Mouse (Mus musculus): Measurements from ENCODE around the gene Eif3a. TPM values are rescaled to one million over a fixed set of nuclear protein-coding genes. Genes with fewer than 3 reads are reported as not detected.

Eif3a gene
- polyA plus RNA-seq (2014; fragmentation: Nextera tagmentation; extraction: Ambion mirVana) = 199 and 208 TPM in 2 replicates

DNA sequence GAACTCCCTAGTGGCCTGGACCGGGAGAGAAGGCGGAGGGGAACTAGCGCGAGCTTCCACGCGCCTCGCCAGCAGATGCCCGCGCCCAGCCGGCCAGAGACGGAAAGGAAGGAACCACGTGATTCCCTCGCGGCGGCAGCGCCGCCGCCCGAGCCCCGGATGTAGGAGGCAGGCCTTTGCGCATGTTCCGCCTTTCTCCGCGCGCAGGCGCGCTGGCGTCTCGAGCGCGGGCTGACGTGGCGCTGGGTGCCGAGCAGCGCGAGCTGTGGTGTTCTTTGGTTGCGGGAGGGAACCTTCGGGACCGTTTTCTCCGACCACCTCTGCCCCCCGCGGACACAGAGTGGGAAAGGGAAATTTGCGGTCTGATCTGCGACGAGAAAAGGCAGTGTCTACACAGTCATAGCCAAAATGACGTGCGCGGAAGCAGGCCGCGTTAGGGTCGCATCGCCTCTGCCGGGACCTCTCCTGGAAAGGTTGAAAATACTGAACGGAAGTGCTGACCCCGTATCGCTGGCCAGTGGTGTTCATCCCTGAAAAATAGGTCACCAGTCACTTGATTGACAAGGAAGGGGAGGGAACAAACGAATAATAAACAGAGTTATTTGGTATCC is at the start of gene Eif3a:
TSS of gene Eif3a (minus strand) at position 108 of the 611 bp plus-strand sequence.
- DNase-seq (ENCODE audit: low spot score) = peak; percentile 93
- Histone ChIP-seq H3K27me3 (replicated peaks; ENCODE audit: control insufficient read depth, insufficient read depth, low read length) (no peaks in the 10 kb centered on the region), H3K36me3 (ENCODE audit: control insufficient read depth, insufficient read depth, low read length) (no peaks in the 10 kb centered on the region), H3K4me2 (peak within 1 kb of the TSS; percentile 85), H3K9ac (ENCODE audit: low read depth, low read length) (peak within 1 kb of the TSS; percentile 100), H3K9me3 (ENCODE audit: control insufficient read depth, low read length) (no peaks in the 10 kb centered on the region), H3K4me3 (ENCODE audit: low read depth, low read length) (peak within 1 kb of the TSS; percentile 100), H3K27ac (ENCODE audit: low read depth, low read length) (peak within 1 kb of the TSS; percentile 99), H3K4me1 (replicated peaks; ENCODE audit: control insufficient read depth, insufficient read depth, low read length) (peaks cover 20% of the 10 kb centered on the region)
- ATAC-seq (replicated peaks; ENCODE audit: low FRiP score) = peak; percentile 90
- WGBS = under 1% methylated on average over 57 of the region's 57 CpGs

DNA sequence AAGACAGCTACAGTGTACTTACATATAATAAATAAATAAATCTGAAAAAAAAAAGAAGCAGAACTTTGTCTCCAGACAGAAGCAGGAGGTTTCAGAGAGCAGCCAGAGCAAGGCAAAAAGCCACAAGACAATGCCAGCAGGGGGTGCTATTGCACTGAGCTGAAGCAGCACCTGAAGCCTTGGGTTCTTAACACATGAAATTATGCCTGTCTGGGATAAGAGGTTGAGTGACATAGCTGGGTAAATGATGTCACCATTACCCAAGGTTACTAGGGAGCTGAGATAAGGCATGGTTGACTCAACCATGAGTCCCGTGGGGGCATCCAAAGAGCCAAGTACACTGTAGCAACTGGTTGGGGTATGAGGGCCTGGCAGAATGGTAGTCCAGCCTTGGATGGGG is 47.3 kb upstream of the Eif3a start:
- no peak overlapping the region for H3K4me2 ChIP-seq
- DNase-seq (ENCODE audit: low spot score) (peak; percentile 51), ATAC-seq (replicated peaks; ENCODE audit: low FRiP score) (peak; percentile 72)
- peaks cover 32% of the 10 kb centered on the region for H3K36me3 ChIP-seq (ENCODE audit: control insufficient read depth, insufficient read depth, low read length)
- 57% methylated on average over 1 of the region's 1 CpGs for WGBS
- H3K9me3 ChIP-seq (ENCODE audit: control insufficient read depth, low read length) = no peaks in the 10 kb centered on the region
- no peaks in the 10 kb centered on the region for H3K27me3 ChIP-seq (replicated peaks; ENCODE audit: control insufficient read depth, insufficient read depth, low read length)
- H3K4me1 ChIP-seq (replicated peaks; ENCODE audit: control insufficient read depth, insufficient read depth, low read length) = no peaks in the 10 kb centered on the region; the same call in 1 of the 2 replicates
- H3K9ac ChIP-seq (ENCODE audit: low read depth, low read length) = no peak overlapping the region
- no peak overlapping the region for H3K27ac ChIP-seq (ENCODE audit: low read depth, low read length)
- H3K4me3 ChIP-seq (ENCODE audit: low read depth, low read length) = no peak overlapping the region

DNA sequence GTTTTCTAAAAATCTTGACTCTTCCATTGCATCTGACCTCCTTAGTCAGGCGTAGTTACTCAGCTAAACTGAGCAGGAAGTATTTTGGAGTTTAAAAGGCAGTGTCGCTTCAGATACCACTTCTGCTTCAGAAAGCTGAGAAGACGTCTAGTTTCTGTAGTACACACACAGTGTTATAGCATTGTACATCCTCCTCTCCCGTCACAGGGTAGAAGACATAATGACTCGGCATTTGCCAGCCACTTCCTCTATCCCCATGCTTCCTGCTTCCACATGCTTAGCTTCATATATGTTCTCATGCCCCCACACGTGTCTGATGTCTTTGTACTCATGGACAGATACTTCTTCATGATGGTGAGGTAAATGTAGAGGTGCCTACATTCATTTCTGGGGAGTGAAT is 28.2 kb upstream of the Eif3a start:
- peaks cover 17% of the 10 kb centered on the region; the same call in 1 of the 2 replicates for H3K36me3 ChIP-seq (ENCODE audit: control insufficient read depth, insufficient read depth, low read length)
- no peak overlapping the region for H3K4me2 ChIP-seq
- no peaks in the 10 kb centered on the region for H3K9me3 ChIP-seq (ENCODE audit: control insufficient read depth, low read length)
- no peak overlapping the region for H3K27ac ChIP-seq (ENCODE audit: low read depth, low read length)
- no peak for ATAC-seq (replicated peaks; ENCODE audit: low FRiP score)
- H3K4me3 ChIP-seq (ENCODE audit: low read depth, low read length) = no peak overlapping the region
- WGBS = 71% methylated on average over 6 of the region's 6 CpGs
- no peak for DNase-seq (ENCODE audit: low spot score)
- no peaks in the 10 kb centered on the region for H3K4me1 ChIP-seq (replicated peaks; ENCODE audit: control insufficient read depth, insufficient read depth, low read length)
- no peak overlapping the region for H3K9ac ChIP-seq (ENCODE audit: low read depth, low read length)
- no peaks in the 10 kb centered on the region for H3K27me3 ChIP-seq (replicated peaks; ENCODE audit: control insufficient read depth, insufficient read depth, low read length)

DNA sequence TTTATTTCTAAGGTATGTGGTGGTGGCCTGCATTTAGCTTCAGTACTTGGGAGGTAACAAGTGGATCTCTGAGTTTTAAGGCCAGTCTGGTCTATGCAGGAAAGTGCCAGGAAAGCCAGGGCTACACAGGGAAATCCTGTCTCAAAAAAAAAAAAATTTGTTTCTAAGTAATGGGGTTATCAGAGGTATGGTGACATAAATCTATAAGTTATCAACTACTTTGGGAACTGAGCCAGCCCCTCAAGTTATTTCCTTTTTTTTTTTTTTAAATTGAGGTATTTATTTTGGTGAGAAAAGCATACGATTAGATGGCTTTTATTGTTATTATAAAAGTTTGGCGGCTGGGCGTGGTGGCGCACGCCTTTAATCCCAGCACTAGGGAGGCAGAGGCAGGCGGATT is 22.7 kb upstream of the Eif3a start:
- Histone ChIP-seq H3K4me1 (replicated peaks; ENCODE audit: control insufficient read depth, insufficient read depth, low read length) (peaks cover 19% of the 10 kb centered on the region), H3K27me3 (replicated peaks; ENCODE audit: control insufficient read depth, insufficient read depth, low read length) (no peaks in the 10 kb centered on the region), H3K4me2 (no peak overlapping the region; the same call in 1 of the 2 replicates), H3K9me3 (ENCODE audit: control insufficient read depth, low read length) (no peaks in the 10 kb centered on the region), H3K27ac (ENCODE audit: low read depth, low read length) (no peak overlapping the region), H3K4me3 (ENCODE audit: low read depth, low read length) (no peak overlapping the region; the same call in 1 of the 2 replicates), H3K36me3 (ENCODE audit: control insufficient read depth, insufficient read depth, low read length) (peaks cover 5% of the 10 kb centered on the region; the same call in 1 of the 2 replicates), H3K9ac (ENCODE audit: low read depth, low read length) (no peak overlapping the region)
- DNase-seq (ENCODE audit: low spot score) = no peak
- no peak for ATAC-seq (replicated peaks; ENCODE audit: low FRiP score)
- 95% methylated on average over 6 of the region's 6 CpGs for WGBS

DNA sequence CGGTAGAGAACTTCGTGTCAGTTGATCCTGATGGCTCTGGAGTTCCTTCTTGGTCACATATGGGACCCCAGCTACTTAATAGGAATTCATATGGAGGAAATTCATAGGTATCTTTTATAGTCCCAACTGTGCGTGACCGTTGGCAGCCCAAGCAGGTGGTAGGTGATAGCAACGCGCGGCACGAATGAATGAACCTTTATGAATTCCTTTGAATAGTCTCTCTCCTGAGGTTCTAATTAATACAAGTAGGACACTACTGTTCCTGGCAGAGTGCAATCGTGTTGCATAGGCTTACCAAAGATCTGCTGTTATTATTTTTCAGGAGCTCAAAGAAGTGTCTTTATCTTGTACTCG is 21.6 kb upstream of the Eif3a start:
- Histone ChIP-seq H3K27ac (ENCODE audit: low read depth, low read length) (peak overlapping the region; percentile 74), H3K9me3 (ENCODE audit: control insufficient read depth, low read length) (no peaks in the 10 kb centered on the region), H3K4me1 (replicated peaks; ENCODE audit: control insufficient read depth, insufficient read depth, low read length) (peaks cover 19% of the 10 kb centered on the region), H3K36me3 (ENCODE audit: control insufficient read depth, insufficient read depth, low read length) (peaks cover 5% of the 10 kb centered on the region; the same call in 1 of the 2 replicates), H3K27me3 (replicated peaks; ENCODE audit: control insufficient read depth, insufficient read depth, low read length) (no peaks in the 10 kb centered on the region), H3K4me3 (ENCODE audit: low read depth, low read length) (peak overlapping the region; percentile 78), H3K4me2 (peak overlapping the region; percentile 87), H3K9ac (ENCODE audit: low read depth, low read length) (peak overlapping the region; percentile 79)
- peak; percentile 24 for ATAC-seq (replicated peaks; ENCODE audit: low FRiP score)
- WGBS = 14% methylated on average over 10 of the region's 10 CpGs
- no peak for DNase-seq (ENCODE audit: low spot score)

DNA sequence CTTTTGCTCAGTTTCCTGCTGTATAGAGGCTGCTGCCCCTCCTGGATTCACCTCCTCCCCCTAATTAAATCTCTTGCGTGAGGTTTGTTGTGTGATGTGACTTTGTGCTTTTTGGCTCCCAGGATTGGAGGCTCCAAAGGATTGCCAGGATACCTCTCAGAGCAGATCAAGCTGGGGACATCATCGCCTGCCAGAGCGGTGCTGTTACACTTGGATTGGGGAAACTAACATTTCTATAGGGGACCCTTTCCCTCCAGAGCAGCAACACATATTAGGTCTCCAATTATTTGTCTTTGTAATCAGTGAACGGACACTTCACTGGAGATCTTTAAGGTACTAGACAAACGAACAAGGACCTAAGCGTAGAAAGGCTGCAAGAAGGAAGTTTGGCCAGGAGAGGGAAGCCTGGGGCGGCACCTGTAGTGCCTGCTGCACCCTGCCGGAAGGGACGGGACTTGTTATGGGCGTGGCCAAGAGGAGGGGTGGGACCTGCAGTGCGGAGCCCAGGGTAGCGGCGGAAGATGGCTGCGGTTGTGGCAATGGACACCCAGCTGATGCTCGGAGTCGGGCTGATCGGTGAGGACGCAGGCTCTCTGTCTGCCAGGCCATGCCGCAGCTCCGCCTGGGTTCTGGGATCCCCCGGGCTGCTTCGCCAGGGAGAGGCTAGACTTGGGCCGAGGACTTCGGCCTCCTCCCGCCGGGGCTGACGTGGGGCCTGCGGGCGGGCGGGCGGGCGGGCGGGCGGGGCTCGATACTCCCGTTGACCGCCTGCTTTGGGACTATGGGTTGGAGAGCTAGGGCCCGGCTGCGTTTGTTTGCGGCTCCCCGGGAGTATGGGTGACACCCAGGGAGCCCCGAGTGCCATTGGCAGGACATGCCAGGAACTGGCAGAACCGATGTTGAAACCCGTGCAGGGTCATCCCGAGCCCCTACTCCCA is 20.9 kb upstream of the Eif3a start, which contains the start of gene Fam45a:
TSS of gene Fam45a (plus strand) at position 488 of the 938 bp plus-strand sequence.
- Histone ChIP-seq H3K9me3 (ENCODE audit: control insufficient read depth, low read length) (no peaks in the 10 kb centered on the region), H3K27me3 (replicated peaks; ENCODE audit: control insufficient read depth, insufficient read depth, low read length) (no peaks in the 10 kb centered on the region), H3K27ac (ENCODE audit: low read depth, low read length) (peak within 1 kb of the TSS; percentile 74), H3K36me3 (ENCODE audit: control insufficient read depth, insufficient read depth, low read length) (0 out of 2 replicates have a peak, but pooled peaks cover 2% of the 10 kb centered on the region), H3K9ac (ENCODE audit: low read depth, low read length) (peak within 1 kb of the TSS; percentile 79), H3K4me3 (ENCODE audit: low read depth, low read length) (peak within 1 kb of the TSS; percentile 78), H3K4me1 (replicated peaks; ENCODE audit: control insufficient read depth, insufficient read depth, low read length) (peaks cover 19% of the 10 kb centered on the region), H3K4me2 (peak within 1 kb of the TSS; percentile 87)
- WGBS = 2% methylated on average over 45 of the region's 45 CpGs
- DNase-seq (ENCODE audit: low spot score) = peak; percentile 93
- peak; percentile 100 for ATAC-seq (replicated peaks; ENCODE audit: low FRiP score)

DNA sequence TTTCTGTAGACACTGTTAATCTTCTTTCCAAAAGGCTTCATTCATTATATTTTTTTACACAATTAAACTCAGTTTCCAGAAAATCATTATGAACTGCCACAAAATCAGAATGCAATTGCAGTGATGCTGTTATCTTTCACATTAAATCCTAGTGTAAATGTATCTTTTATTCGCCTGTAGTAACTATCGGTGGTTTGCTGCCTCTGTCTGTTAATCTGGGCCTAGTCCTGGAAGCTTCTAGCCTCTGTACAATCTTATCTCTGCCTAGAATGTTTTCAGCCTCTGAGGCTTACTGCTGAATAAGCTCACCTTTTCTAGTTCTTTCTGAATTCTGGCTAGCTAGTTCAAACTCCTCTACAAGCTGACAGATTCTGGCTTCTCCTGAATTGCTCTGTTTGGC is 19.5 kb upstream of the Eif3a start:
- H3K27ac ChIP-seq (ENCODE audit: low read depth, low read length) = no peak overlapping the region
- 48% methylated on average over 2 of the region's 2 CpGs for WGBS
- no peaks in the 10 kb centered on the region for H3K36me3 ChIP-seq (ENCODE audit: control insufficient read depth, insufficient read depth, low read length)
- no peaks in the 10 kb centered on the region for H3K9me3 ChIP-seq (ENCODE audit: control insufficient read depth, low read length)
- H3K27me3 ChIP-seq (replicated peaks; ENCODE audit: control insufficient read depth, insufficient read depth, low read length) = no peaks in the 10 kb centered on the region
- H3K4me2 ChIP-seq = no peak overlapping the region
- ATAC-seq (replicated peaks; ENCODE audit: low FRiP score) (no peak), DNase-seq (ENCODE audit: low spot score) (no peak)
- no peak overlapping the region for H3K4me3 ChIP-seq (ENCODE audit: low read depth, low read length)
- peaks cover 19% of the 10 kb centered on the region for H3K4me1 ChIP-seq (replicated peaks; ENCODE audit: control insufficient read depth, insufficient read depth, low read length)
- no peak overlapping the region for H3K9ac ChIP-seq (ENCODE audit: low read depth, low read length)

DNA sequence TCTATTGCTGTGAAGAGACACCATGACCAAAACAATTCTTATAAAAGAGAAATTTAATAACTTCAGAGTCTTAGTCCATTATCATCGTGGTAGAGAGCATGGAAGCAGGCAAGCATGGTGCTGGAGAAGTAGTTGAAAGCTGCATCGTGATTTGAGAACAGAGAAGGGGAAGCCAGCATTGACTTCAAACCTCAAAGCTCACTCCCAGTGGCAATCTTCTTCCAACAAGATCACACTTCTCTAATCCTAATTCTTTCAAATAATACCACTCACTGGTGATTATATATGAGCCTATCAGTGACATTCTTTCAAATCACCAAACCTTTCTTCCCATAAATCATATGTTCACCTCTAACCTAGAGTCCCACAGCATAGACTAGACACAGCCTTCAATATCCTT is 14.4 kb upstream of the Eif3a start:
- H3K27me3 ChIP-seq (replicated peaks; ENCODE audit: control insufficient read depth, insufficient read depth, low read length) = no peaks in the 10 kb centered on the region
- DNase-seq (ENCODE audit: low spot score) (no peak), ATAC-seq (replicated peaks; ENCODE audit: low FRiP score) (no peak)
- H3K36me3 ChIP-seq (ENCODE audit: control insufficient read depth, insufficient read depth, low read length) = no peaks in the 10 kb centered on the region
- no peak overlapping the region for H3K4me2 ChIP-seq
- H3K9ac ChIP-seq (ENCODE audit: low read depth, low read length) = no peak overlapping the region
- 47% methylated on average over 2 of the region's 2 CpGs for WGBS
- peaks cover 3% of the 10 kb centered on the region for H3K4me1 ChIP-seq (replicated peaks; ENCODE audit: control insufficient read depth, insufficient read depth, low read length)
- H3K4me3 ChIP-seq (ENCODE audit: low read depth, low read length) = no peak overlapping the region
- no peak overlapping the region for H3K27ac ChIP-seq (ENCODE audit: low read depth, low read length)
- H3K9me3 ChIP-seq (ENCODE audit: control insufficient read depth, low read length) = no peaks in the 10 kb centered on the region
